In the genomic region with DNA sequence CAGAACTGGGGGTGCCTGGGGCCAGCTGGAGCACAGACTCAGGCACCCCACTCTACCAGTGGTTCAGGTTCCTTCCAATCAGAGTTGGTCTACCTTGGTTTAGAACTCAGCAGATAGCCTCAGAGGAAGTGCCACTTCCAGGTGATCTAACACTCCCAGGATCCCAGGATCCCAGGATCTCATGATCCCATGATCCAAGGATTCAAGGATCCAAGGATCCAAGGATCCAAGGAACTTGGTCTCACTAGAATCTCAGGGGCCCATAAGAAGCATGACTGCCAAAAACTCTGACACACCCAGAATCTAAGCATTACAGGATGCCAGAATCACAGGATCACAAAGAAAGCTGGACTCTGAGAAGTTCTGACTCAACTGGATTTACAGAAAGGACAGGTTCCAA, we compare ENCODE assay signal across 25 mouse cellular contexts.
"Had no signal": no experiment of that assay in that cellular context is flagged by ENCODE, and none has a peak within 500 bp of the region (broad histone marks: within the 10 kb centered on the region; RNA-seq: fewer than 3 reads in every experiment).

No protein-coding gene starts in this region.

- H3K4me1 ChIP-seq: heart, embryonic 12.5 days; hindbrain, embryonic 10.5 days; hindbrain, embryonic 13.5 days; hindbrain, embryonic 15.5 days; intestine, embryonic 15.5 days; limb, embryonic 13.5 days; limb, embryonic 15.5 days; liver, embryonic 12.5 days had no signal

- H3K9ac ChIP-seq: heart, embryonic 12.5 days; hindbrain, embryonic 13.5 days; hindbrain, embryonic 15.5 days; intestine, embryonic 15.5 days; limb, embryonic 13.5 days; limb, embryonic 15.5 days; liver, embryonic 12.5 days; liver, embryonic 14.5 days had no signal

- H3K36me3 ChIP-seq: heart, embryonic 12.5 days; hindbrain, embryonic 10.5 days; hindbrain, embryonic 13.5 days; hindbrain, embryonic 15.5 days; intestine, embryonic 15.5 days; limb, embryonic 13.5 days; limb, embryonic 15.5 days; liver, embryonic 12.5 days had no signal

- H3K4me3 ChIP-seq: heart, adult 2 months; heart, embryonic 12.5 days; hindbrain, embryonic 10.5 days; hindbrain, embryonic 13.5 days; hindbrain, embryonic 15.5 days; intestine, embryonic 15.5 days; limb, embryonic 13.5 days; limb, embryonic 15.5 days; liver, embryonic 12.5 days had no signal

- ATAC-seq: inflammation-experienced regulatory T-cells, adult 6 months; intestine, embryonic 15.5 days; intestine, postnatal 0 days; liver, embryonic 12.5 days had no signal

- H3K9me3 ChIP-seq: intestine, embryonic 15.5 days; limb, embryonic 13.5 days; limb, embryonic 15.5 days; liver, embryonic 12.5 days had no signal

- H3K4me2 ChIP-seq: heart, embryonic 12.5 days; hindbrain, embryonic 13.5 days; hindbrain, embryonic 15.5 days; intestine, embryonic 15.5 days; limb, embryonic 13.5 days; limb, embryonic 15.5 days; liver, embryonic 12.5 days had no signal

- H3K27ac ChIP-seq: heart, adult 2 months; hindbrain, embryonic 10.5 days; hindbrain, embryonic 13.5 days; hindbrain, embryonic 15.5 days; intestine, embryonic 15.5 days; limb, embryonic 13.5 days; limb, embryonic 15.5 days; liver, embryonic 12.5 days; liver, embryonic 14.5 days had no signal

- H3K27me3 ChIP-seq: heart, embryonic 12.5 days; hindbrain, embryonic 13.5 days; hindbrain, embryonic 15.5 days; intestine, embryonic 15.5 days; limb, embryonic 13.5 days; limb, embryonic 15.5 days; liver, embryonic 12.5 days had no signal

- DNase-seq: gastrocnemius, postnatal 14 days; gastrocnemius, postnatal 36 days; heart, adult 11 months; heart, adult 2 months; heart, postnatal 10 days; heart, postnatal 4 days; kidney, adult 18-20 months; kidney, adult 8-10 months; kidney, postnatal 10 days; kidney, postnatal 25 days; kidney, postnatal 4 days; layer of hippocampus, adult 9-11 months; layer of hippocampus, postnatal 36 days; left cerebral cortex, postnatal 4 days had no signal
